Mouse (Mus musculus) thymus, adult 2 months (tissue): ENCODE results near the gene Fndc11.

Experiments used
- CTCF ChIP-seq: fragments of 200-500 bp; IDR thresholded peaks from 2 replicates; pipeline ENCODE4 v1.5.1; 2012; ENCODE audit warnings: mild to moderate bottlenecking, control low read depth, low read length, moderate library complexity, borderline replicate concordance; ENCODE audit not compliant: control insufficient read depth, poor library complexity, insufficient read depth; ENCODE audit errors: extremely low read depth
- POLR2A ChIP-seq: fragments of 200-500 bp; IDR thresholded peaks from 2 replicates; pipeline ENCODE4 v1.6.1; 2012; ENCODE audit warnings: mild to moderate bottlenecking, low read length, control low read depth, moderate library complexity; ENCODE audit not compliant: control insufficient read depth, poor library complexity, insufficient read depth; ENCODE audit errors: extremely low read depth

GRCm38 (mm10) chr2:181180898-181181297 lies 38.9 kb upstream of the Fndc11 start:
- TF ChIP-seq CTCF (no peak), POLR2A (no peak)
